Mouse (Mus musculus): ENCODE measurements around the gene Arid4a.

Arid4a gene

DNA sequence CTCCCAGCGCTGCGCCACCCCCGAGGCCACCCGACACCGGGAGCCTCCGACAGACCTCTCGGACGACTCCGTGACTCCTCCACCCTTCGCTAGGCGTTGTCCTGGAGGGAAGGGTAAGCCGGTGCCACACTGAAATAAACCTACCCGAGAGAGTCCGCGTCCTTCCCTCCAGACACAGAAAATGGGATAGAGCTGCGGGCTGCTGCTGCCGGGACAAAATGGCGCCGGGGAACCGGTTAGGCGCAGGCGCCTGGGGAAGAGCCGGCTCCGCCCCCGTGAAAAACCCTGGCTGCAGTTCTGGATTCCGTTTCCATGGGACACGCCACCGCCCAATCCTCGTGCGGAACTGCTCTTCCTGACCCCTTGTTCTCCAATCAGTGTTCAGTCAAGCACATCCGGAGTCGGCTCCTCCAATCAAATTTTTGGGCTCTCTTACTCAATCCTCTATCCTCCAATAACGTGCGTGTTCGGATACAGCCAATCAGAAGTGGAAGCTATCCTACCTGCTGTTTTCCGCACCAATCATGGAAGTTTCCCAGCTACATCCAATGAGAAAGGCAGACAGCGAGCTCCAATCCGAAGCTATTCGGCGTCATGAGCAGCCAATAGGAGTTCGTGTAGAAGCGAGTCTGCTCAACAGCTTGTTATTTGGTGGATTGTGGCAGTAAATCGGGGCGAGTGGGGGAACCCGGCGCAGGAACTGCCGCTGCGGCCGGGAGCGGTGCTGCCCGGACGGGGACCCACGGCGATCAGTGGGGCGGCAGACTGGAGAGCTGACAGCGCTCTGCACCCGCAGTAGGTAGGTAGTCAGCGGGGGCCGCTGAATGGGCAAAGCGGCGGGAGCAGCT is at the start of gene Arid4a:
Gene Arid4a (plus strand): TSS at position 628 of the 848 bp plus-strand sequence.
- peak; percentile 96 to 99 for DNase-seq

- DNase-seq = no peak
Measured at GRCm38 (mm10) chr12:70967581-70967980, 48.2 kb upstream of the Arid4a start.

DNA sequence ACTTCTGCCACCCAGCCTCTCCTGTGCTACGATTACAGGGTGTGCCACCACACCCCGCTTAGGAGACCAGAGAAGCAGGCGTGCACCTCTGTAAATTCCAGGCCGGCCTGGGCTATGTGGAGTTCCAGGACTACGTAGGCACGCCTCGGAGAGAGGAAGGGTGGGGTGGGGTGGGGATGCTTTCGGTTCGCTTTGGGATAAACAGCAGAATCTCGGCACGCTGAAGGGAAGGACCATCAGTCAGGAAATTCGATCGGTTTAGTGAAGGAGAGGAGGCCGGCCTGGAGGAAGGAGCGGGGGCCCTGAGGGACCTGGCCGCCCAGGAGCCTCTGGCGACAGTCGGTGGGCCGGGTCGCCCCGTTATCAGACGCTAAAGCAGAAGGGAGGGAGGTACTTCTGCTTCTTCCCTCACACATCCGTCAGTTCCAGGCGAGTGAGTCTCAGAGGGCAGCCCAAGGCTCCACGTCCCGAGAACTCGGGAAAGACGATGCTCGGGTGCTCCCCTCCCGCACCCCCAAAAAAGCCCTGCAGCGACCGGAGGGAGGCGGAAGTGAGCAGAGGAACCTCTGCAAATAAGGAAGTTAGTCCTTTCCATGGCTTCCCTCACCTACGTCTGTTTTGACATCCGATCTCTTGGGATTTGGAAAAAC is 47.5 kb upstream of the Arid4a start:
- peak; percentile 87 to 90 for DNase-seq

DNA sequence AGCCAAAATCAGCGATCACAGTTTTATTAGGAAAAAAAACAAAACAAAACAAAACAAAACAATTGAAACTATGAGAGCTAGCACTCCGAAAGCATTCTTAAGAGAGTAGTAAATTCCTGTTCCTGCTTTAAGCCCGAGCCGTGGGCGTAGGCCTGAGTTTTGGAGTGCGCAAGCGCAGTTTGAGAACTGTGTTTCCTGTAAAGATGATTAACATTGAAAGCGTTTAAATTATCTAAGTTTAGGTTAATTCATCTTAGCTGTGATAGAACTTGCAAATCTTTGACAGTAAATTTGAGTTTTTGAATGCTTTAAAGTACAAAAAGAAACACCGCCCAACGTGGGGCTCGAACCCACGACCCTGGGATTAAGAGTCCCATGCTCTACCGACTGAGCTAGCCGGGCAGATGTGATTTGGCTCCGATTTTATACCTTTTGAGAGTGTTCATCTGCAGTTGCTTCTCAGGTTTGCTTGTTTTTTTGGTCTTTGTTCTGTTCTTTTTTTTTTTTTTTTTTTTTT is 46.9 kb upstream of the Arid4a start:
- peak; percentile 78 to 91 for DNase-seq

GRCm38 (mm10) chr12:70969485-70970184 is 46.2 kb upstream of the Arid4a start:
- peak; percentile 73 to 76 for DNase-seq

DNA sequence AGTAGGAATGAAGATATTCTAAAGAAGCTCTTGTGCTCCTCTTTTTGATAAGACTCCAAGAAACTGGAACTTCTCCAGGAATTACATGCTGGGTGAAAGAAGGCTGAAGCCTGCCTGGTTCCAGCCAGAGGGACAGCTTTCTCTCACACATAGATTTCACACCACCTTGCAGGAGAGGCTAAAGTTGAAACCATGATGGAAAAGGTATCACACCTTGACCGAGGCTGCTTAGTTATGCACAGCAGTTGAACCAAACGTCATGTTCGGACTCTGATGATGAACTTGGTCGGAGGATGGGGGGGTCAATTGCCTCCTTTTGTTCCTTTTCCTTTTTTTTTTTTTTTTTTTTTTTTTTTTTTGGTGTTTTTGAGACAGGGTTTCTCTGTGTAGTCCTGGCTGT is 42.0 kb upstream of the Arid4a start:
- no peak for DNase-seq

- peak; percentile 93 to 96 for DNase-seq
Measured at GRCm38 (mm10) chr12:70974441-70975266, 41.1 kb upstream of the Arid4a start, which contains the start of gene Psma3. Gene Psma3, plus strand, starts transcription at chr12:70974621.

DNA sequence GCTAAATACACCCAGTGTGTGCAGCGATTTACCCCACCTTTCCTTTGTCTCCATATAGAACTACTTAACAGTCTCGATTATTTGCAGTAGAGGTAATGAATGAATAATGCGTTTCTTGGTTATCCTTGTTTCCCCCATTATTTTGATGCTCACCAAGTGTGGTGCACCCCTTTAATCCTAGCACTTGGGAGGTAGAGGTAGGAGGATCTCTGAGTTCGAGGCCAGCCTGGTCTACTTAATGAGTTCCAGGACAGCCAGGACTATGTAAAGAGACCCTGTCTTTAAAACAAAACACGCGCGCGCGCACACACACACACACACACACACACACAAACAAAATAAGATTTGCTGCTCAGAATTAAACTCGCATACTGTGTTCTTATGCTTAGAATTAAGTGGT is 40.4 kb upstream of the Arid4a start:
- no peak for DNase-seq

- DNase-seq = no peak
Measured at GRCm38 (mm10) chr12:70975891-70976290, 39.9 kb upstream of the Arid4a start.

DNA sequence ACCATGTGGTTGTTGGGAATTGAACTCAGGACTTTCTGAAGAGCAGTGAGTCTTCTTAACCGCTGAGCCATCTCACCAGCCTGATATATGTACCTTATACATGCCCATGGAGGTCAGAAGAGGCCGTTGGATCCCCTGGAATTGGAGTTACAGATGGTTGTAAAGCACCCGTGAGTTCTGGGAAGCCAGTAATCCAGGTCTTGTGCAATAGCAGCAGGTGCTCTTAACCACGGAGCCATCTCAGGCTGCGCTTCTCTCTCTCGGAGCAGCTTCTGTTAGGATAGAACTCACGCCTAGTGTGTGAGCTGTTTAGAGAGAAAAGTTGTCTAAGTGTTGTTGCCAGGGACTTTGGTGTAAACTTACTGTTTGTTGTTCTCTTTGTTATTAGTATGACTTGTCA is 37.4 kb upstream of the Arid4a start:
- no peak for DNase-seq

- DNase-seq = no peak
Measured at GRCm38 (mm10) chr12:70984855-70985550, 30.8 kb upstream of the Arid4a start.

GRCm38 (mm10) chr12:70997225-70997624 is 18.6 kb upstream of the Arid4a start:
- no peak for DNase-seq

- peak; percentile 35 to 58 for DNase-seq
Measured at GRCm38 (mm10) chr12:70999423-70999903, 16.3 kb upstream of the Arid4a start.

DNA sequence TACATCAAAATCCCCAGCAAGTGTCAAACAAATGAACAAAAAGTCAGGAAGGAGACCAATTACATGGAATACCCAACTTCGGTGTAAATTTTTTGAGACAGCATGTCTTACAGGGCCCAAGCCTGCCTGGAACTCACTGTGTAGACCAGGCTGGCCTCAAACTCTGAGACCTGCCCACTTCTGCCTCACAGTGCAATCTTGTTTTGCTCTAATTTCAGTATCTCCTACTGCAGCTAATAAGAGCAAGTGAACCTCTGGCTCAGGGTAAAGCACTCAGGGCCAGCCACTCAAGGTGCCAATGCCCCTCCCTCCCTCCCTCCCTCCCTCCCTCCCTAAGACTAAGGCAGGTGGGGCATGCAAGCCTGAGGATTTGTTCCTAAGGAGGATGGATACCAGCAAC is 15.4 kb upstream of the Arid4a start:
- no peak for DNase-seq

DNA sequence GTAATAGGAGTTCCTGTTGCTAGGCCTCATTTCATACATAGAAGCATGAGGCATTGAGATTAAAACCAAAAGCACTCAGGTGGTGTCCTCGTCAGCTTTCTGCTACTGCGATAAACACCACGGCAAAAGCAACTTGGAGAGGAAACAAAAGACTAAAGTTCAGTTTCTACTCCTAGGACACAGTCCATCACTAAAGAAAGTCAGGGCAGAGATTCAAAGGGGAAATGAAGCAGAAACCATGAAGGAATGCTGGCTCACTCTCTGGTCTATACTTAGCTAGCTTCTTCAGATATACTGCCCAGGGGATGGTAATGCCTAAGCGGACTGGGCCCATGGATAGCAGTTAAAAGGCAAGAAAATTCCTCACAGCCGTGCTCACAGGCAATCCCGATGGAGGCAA is 14.3 kb upstream of the Arid4a start:
- DNase-seq = no peak

DNA sequence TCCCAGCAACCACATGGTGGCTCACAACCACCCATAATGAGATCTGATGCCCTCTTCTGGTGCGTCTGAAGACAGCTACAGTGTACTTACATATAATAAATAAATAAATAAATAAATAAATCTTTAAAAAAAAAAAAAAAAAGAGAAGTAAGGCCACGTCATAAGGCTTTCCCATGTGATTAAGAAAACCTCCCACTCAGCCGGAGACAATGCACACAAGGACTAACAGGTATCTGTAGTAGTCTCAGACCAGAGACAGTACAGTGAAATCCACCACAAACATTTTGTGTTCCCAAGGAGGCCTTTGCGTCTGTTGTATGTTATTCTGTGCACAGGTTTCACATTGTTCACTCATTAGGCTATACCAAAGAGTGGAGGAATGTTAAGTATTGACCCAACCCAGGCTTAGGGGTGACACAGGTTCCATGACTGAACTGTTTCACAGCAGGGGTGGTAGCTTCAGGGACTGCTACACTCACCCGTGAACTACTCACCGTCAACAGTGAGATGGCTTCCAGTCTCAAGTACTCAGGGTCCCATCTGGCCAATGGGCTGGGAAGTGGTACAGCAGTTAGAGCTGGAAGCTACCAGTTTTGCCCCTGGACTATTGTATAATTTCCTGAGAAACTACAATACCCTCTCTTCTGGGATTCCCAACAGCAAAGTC is 11.9 kb upstream of the Arid4a start:
- DNase-seq = no peak

GRCm38 (mm10) chr12:71006141-71006540 is 9.6 kb upstream of the Arid4a start:
- DNase-seq = no peak

GRCm38 (mm10) chr12:71006901-71007300 is 8.9 kb upstream of the Arid4a start:
- peak; percentile 25 to 40 for DNase-seq

GRCm38 (mm10) chr12:71009769-71010168 is 6.0 kb upstream of the Arid4a start:
- DNase-seq = peak; percentile 50 to 70

DNA sequence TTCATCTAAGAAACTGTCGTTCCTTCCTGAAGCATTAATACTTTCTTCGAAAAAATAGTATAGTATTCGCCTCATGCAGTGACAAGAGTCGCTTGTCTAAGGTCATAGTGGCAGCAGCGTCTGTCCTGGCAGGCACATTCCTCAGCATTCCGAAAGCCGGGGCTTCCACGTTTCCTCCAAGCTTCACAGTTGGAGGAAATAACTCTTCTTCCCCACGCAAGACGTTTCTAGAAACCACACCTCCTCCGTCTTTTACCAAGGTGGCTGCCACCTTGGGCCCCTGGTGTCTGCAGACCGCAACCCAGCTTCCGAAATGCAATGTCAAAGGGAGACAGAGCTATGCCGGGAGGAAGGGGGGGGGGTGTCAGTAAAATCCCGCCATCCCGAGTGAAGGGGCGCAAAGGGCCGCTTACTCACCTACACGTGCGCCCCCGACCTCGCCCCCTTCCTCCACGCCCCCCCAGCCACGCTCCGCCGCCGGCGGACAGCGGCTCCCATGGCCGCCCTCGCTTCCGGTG is 886 bp upstream of the Arid4a start:
- peak in 1 of 2 experiments; percentile 29 for DNase-seq

- DNase-seq = no peak
Measured at GRCm38 (mm10) chr12:71016211-71016502, 367 bp downstream of the Arid4a start.
